Comparison of ENCODE assay signal across 15 mouse cellular contexts in the genomic region with DNA sequence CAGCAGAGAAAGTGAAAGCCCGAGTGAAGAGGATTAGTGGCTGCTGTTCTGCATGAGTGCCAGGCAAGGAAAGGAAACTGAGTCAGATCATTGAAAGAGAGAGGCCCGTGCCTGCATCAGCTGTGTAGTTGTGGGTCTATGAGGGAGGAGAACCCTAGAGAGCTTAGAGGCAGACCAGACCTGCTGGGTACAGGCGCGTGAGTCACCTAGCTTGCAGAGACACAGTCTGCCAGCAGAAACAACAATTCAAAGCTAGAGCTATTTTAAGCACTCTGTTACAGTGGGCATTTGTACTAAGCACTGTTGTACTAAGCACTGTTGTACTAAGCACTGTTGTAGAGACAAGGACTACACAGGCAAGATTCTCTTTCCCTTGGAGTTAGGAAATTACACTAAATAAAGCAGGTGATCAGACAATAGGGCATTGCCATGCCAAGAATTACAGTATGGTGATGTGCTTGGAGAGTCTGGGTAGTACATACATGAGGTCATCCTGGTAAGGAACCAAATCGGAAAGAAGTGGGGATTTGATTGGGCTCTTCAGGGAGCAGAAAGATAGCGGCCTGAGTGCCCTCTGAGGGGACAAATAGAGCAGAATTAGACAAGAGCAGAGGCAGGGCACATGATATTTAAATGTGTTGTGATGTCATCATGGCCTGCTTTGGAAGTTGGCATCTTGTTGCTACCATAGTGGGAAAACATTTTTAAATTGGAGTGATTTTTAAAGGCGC.
DNase-seq lines count a peak whose midpoint lies in the region; ATAC-seq lines count a peak whose summit lies in the region.
"Had no signal": no experiment of that assay in that cellular context is flagged by ENCODE, and none has a peak within 500 bp of the region (broad histone marks: within the 10 kb centered on the region; RNA-seq: fewer than 3 reads in every experiment).

No protein-coding gene starts in this region.

- no peak overlapping the region for H3K4me2 ChIP-seq in heart, embryonic 11.5 days
- no peak overlapping the region for H3K4me2 ChIP-seq in midbrain, embryonic 15.5 days
- H3K4me2 ChIP-seq: kidney, embryonic 15.5 days; midbrain, embryonic 13.5 days had no signal

- WGBS in heart, embryonic 11.5 days (ENCODE audit: insufficient replicate concordance): 78% methylated on average over 7 of the region's 7 CpGs
- 84% methylated on average over 7 of the region's 7 CpGs for WGBS in midbrain, embryonic 15.5 days

- peaks cover 30% of the 10 kb centered on the region for H3K36me3 ChIP-seq in heart, embryonic 11.5 days (ENCODE audit: control insufficient read depth, insufficient read depth, low read length)
- no peaks in the 10 kb centered on the region for H3K36me3 ChIP-seq in midbrain, embryonic 15.5 days (replicated peaks)

- peak overlapping the region; percentile 22; the same call in 1 of the 2 replicates for H3K27ac ChIP-seq in heart, embryonic 11.5 days (ENCODE audit: low read depth, low read length)
- no peak overlapping the region for H3K27ac ChIP-seq in midbrain, embryonic 15.5 days
- H3K27ac ChIP-seq: kidney, embryonic 15.5 days; limb, embryonic 10.5 days; liver, embryonic 14.5 days; midbrain, embryonic 13.5 days had no signal

- peaks cover 33% of the 10 kb centered on the region for H3K4me1 ChIP-seq in heart, embryonic 11.5 days (ENCODE audit: control insufficient read depth, insufficient read depth, low read length)
- H3K4me1 ChIP-seq in midbrain, embryonic 15.5 days: no peaks in the 10 kb centered on the region
- H3K4me1 ChIP-seq: limb, embryonic 10.5 days; midbrain, embryonic 13.5 days had no signal

- ATAC-seq in heart, embryonic 11.5 days (replicated peaks; ENCODE audit: insufficient number of reproducible peaks, low FRiP score, low TSS enrichment): 0 out of 2 replicates have a peak, but pooled peaks have one; percentile 24
- ATAC-seq in midbrain, embryonic 15.5 days (replicated peaks): no peak
- ATAC-seq: inflammation-experienced regulatory T-cells, adult 6 months; midbrain, embryonic 13.5 days had no signal

- H3K9ac ChIP-seq in heart, embryonic 11.5 days (ENCODE audit: low read depth, low read length): no peak overlapping the region
- H3K9ac ChIP-seq in midbrain, embryonic 15.5 days: no peak overlapping the region
- H3K9ac ChIP-seq: kidney, embryonic 15.5 days; liver, embryonic 14.5 days; midbrain, embryonic 13.5 days had no signal

- H3K4me3 ChIP-seq in heart, embryonic 11.5 days (ENCODE audit: low read depth, low read length): no peak overlapping the region
- no peak overlapping the region for H3K4me3 ChIP-seq in midbrain, embryonic 15.5 days
- H3K4me3 ChIP-seq: kidney, embryonic 15.5 days; limb, embryonic 10.5 days; midbrain, embryonic 13.5 days had no signal

- no peaks in the 10 kb centered on the region for H3K9me3 ChIP-seq in heart, embryonic 11.5 days (replicated peaks; ENCODE audit: control insufficient read depth, low read length)
- no peaks in the 10 kb centered on the region for H3K9me3 ChIP-seq in midbrain, embryonic 15.5 days
- H3K9me3 ChIP-seq: kidney, embryonic 15.5 days; limb, embryonic 10.5 days; midbrain, embryonic 13.5 days had no signal

- DNase-seq in adrenal gland, adult 2 months: peak; percentile 31
- DNase-seq in adrenal gland, postnatal 10 days: no peak
- no peak for DNase-seq in heart, adult 11 months
- DNase-seq in lung, postnatal 36 days: peak; percentile 40
- no peak for DNase-seq in lung, adult 18-20 months
- peak; percentile 33 for DNase-seq in heart, postnatal 4 days
- DNase-seq: lung, postnatal 4 days; thymus, adult 18-20 months had no signal

- H3K27me3 ChIP-seq in heart, embryonic 11.5 days (ENCODE audit: control insufficient read depth, insufficient read depth, low read length): no peaks in the 10 kb centered on the region
- no peaks in the 10 kb centered on the region for H3K27me3 ChIP-seq in midbrain, embryonic 15.5 days (replicated peaks)
- H3K27me3 ChIP-seq: kidney, embryonic 15.5 days; midbrain, embryonic 13.5 days had no signal

Comparison
In these comparisons a context has a peak if more than half of its experiments do, and no peak if none do; other contexts are left out.
1. DNase-seq: peak in adrenal gland, adult 2 months (single experiment), lung, postnatal 36 days (single experiment) and heart, postnatal 4 days (single experiment); none in adrenal gland, postnatal 10 days (single experiment), heart, adult 11 months (single experiment) and lung, adult 18-20 months (0 of 2).